Mouse (Mus musculus): ENCODE results near the gene Actr6. TPM values are rescaled to one million over a fixed set of nuclear protein-coding genes. Genes with fewer than 3 reads are reported as not detected.

Actr6 gene
- polyA plus RNA-seq, 1 experiment from 2014 or later: 26.8 TPM

- Histone ChIP-seq H3K9me3 (replicated peaks) (no peaks in the 10 kb centered on the region), H3K27ac (no peak overlapping the region), H3K9ac (no peak overlapping the region), H3K27me3 (no peaks in the 10 kb centered on the region), H3K36me3 (no peaks in the 10 kb centered on the region), H3K4me1 (replicated peaks) (peaks cover 25% of the 10 kb centered on the region), H3K4me3 (no peak overlapping the region), H3K4me2 (no peak overlapping the region)
- 80% methylated on average over 2 of the region's 2 CpGs for WGBS
- no peak for ATAC-seq (replicated peaks; ENCODE audit: insufficient number of reproducible peaks, insufficient read depth, low FRiP score, low read depth)
Observed at GRCm38 (mm10) chr10:89748619-89749018, 16.5 kb upstream of the Actr6 start.

- peaks cover 25% of the 10 kb centered on the region for H3K4me1 ChIP-seq (replicated peaks)
- no peaks in the 10 kb centered on the region for H3K27me3 ChIP-seq
- no peaks in the 10 kb centered on the region for H3K36me3 ChIP-seq
- ATAC-seq (replicated peaks; ENCODE audit: insufficient number of reproducible peaks, insufficient read depth, low FRiP score, low read depth): no peak
- no peak overlapping the region for H3K9ac ChIP-seq
- no peak overlapping the region for H3K27ac ChIP-seq
- H3K9me3 ChIP-seq (replicated peaks): no peaks in the 10 kb centered on the region
- H3K4me2 ChIP-seq: no peak overlapping the region
- 87% methylated on average over 1 of the region's 1 CpGs for WGBS
- H3K4me3 ChIP-seq: no peak overlapping the region
Observed at GRCm38 (mm10) chr10:89747911-89748310, 15.8 kb upstream of the Actr6 start.

- 71% methylated on average over 8 of the region's 8 CpGs for WGBS
- Histone ChIP-seq H3K27ac (no peak overlapping the region), H3K4me3 (no peak overlapping the region), H3K4me2 (no peak overlapping the region), H3K27me3 (no peaks in the 10 kb centered on the region), H3K9me3 (replicated peaks) (no peaks in the 10 kb centered on the region), H3K9ac (no peak overlapping the region), H3K36me3 (no peaks in the 10 kb centered on the region), H3K4me1 (replicated peaks) (peaks cover 25% of the 10 kb centered on the region)
- ATAC-seq (replicated peaks; ENCODE audit: insufficient number of reproducible peaks, insufficient read depth, low FRiP score, low read depth): no peak
Observed at GRCm38 (mm10) chr10:89747221-89747905, 15.3 kb upstream of the Actr6 start.

- Histone ChIP-seq H3K9ac (no peak overlapping the region), H3K27ac (no peak overlapping the region), H3K4me3 (no peak overlapping the region), H3K4me2 (0 out of 2 replicates have a peak overlapping the region, but pooled peaks have one; percentile 18), H3K9me3 (replicated peaks) (no peaks in the 10 kb centered on the region), H3K4me1 (replicated peaks) (peaks cover 25% of the 10 kb centered on the region), H3K36me3 (no peaks in the 10 kb centered on the region), H3K27me3 (no peaks in the 10 kb centered on the region)
- ATAC-seq (replicated peaks; ENCODE audit: insufficient number of reproducible peaks, insufficient read depth, low FRiP score, low read depth): no peak
- 78% methylated on average over 3 of the region's 3 CpGs for WGBS
Observed at GRCm38 (mm10) chr10:89746581-89746980, 14.5 kb upstream of the Actr6 start.

- under 1% methylated on average over 14 of the region's 14 CpGs for WGBS
- Histone ChIP-seq H3K36me3 (no peaks in the 10 kb centered on the region), H3K4me2 (peak overlapping the region; percentile 61), H3K4me3 (peak overlapping the region; percentile 63), H3K9ac (peak overlapping the region; percentile 63), H3K9me3 (replicated peaks) (no peaks in the 10 kb centered on the region), H3K27me3 (no peaks in the 10 kb centered on the region), H3K27ac (peak overlapping the region; percentile 80), H3K4me1 (replicated peaks) (peaks cover 20% of the 10 kb centered on the region)
- ATAC-seq (replicated peaks; ENCODE audit: insufficient number of reproducible peaks, insufficient read depth, low FRiP score, low read depth): no peak
Observed at GRCm38 (mm10) chr10:89745666-89746020, 13.5 kb upstream of the Actr6 start.

GRCm38 (mm10) chr10:89744871-89745665, 13.0 kb upstream of the Actr6 start, which contains the start of gene Uhrf1bp1l:
TSS of gene Uhrf1bp1l (plus strand) at chr10:89744991.
- no peaks in the 10 kb centered on the region for H3K36me3 ChIP-seq
- H3K4me3 ChIP-seq: peak within 1 kb of the TSS; percentile 63
- WGBS: under 1% methylated on average over 85 of the region's 85 CpGs
- H3K4me2 ChIP-seq: peak within 1 kb of the TSS; percentile 61
- H3K9me3 ChIP-seq (replicated peaks): no peaks in the 10 kb centered on the region
- H3K27me3 ChIP-seq: no peaks in the 10 kb centered on the region
- peak within 1 kb of the TSS; percentile 63 for H3K9ac ChIP-seq
- peak within 1 kb of the TSS; percentile 80 for H3K27ac ChIP-seq
- peak; percentile 94 for ATAC-seq (replicated peaks; ENCODE audit: insufficient number of reproducible peaks, insufficient read depth, low FRiP score, low read depth)
- H3K4me1 ChIP-seq (replicated peaks): peaks cover 18% of the 10 kb centered on the region

- Histone ChIP-seq H3K27me3 (no peaks in the 10 kb centered on the region), H3K9me3 (replicated peaks) (no peaks in the 10 kb centered on the region), H3K4me3 (peak overlapping the region; percentile 63), H3K36me3 (no peaks in the 10 kb centered on the region), H3K4me2 (peak overlapping the region; percentile 61), H3K27ac (no peak overlapping the region), H3K9ac (no peak overlapping the region), H3K4me1 (replicated peaks) (peaks cover 13% of the 10 kb centered on the region)
- no peak for ATAC-seq (replicated peaks; ENCODE audit: insufficient number of reproducible peaks, insufficient read depth, low FRiP score, low read depth)
- WGBS: 20% methylated on average over 3 of the region's 3 CpGs
Observed at GRCm38 (mm10) chr10:89744341-89744740, 12.2 kb upstream of the Actr6 start.

GRCm38 (mm10) chr10:89743266-89743665, 11.2 kb upstream of the Actr6 start:
- H3K4me3 ChIP-seq: no peak overlapping the region
- no peak overlapping the region for H3K4me2 ChIP-seq
- H3K4me1 ChIP-seq (replicated peaks): peaks cover 12% of the 10 kb centered on the region
- WGBS: 74% methylated on average over 4 of the region's 4 CpGs
- no peaks in the 10 kb centered on the region for H3K9me3 ChIP-seq (replicated peaks)
- H3K9ac ChIP-seq: no peak overlapping the region
- H3K36me3 ChIP-seq: no peaks in the 10 kb centered on the region
- H3K27ac ChIP-seq: no peak overlapping the region
- ATAC-seq (replicated peaks; ENCODE audit: insufficient number of reproducible peaks, insufficient read depth, low FRiP score, low read depth): no peak
- H3K27me3 ChIP-seq: no peaks in the 10 kb centered on the region

- Histone ChIP-seq H3K4me1 (replicated peaks) (no peaks in the 10 kb centered on the region), H3K4me3 (no peak overlapping the region), H3K27ac (no peak overlapping the region), H3K9me3 (replicated peaks) (no peaks in the 10 kb centered on the region), H3K4me2 (no peak overlapping the region), H3K36me3 (no peaks in the 10 kb centered on the region), H3K27me3 (no peaks in the 10 kb centered on the region), H3K9ac (no peak overlapping the region)
- no peak for ATAC-seq (replicated peaks; ENCODE audit: insufficient number of reproducible peaks, insufficient read depth, low FRiP score, low read depth)
- 80% methylated on average over 6 of the region's 6 CpGs for WGBS
Observed at GRCm38 (mm10) chr10:89740995-89741394, 8.9 kb upstream of the Actr6 start.

GRCm38 (mm10) chr10:89739703-89740102, 7.6 kb upstream of the Actr6 start:
- Histone ChIP-seq H3K27me3 (no peaks in the 10 kb centered on the region), H3K4me3 (no peak overlapping the region), H3K9ac (no peak overlapping the region), H3K27ac (no peak overlapping the region), H3K9me3 (replicated peaks) (no peaks in the 10 kb centered on the region), H3K36me3 (no peaks in the 10 kb centered on the region), H3K4me1 (replicated peaks) (no peaks in the 10 kb centered on the region), H3K4me2 (no peak overlapping the region)
- WGBS: 55% methylated on average over 7 of the region's 7 CpGs
- no peak for ATAC-seq (replicated peaks; ENCODE audit: insufficient number of reproducible peaks, insufficient read depth, low FRiP score, low read depth)

- no peak for ATAC-seq (replicated peaks; ENCODE audit: insufficient number of reproducible peaks, insufficient read depth, low FRiP score, low read depth)
- 84% methylated on average over 9 of the region's 9 CpGs for WGBS
- H3K4me3 ChIP-seq: no peak overlapping the region
- no peaks in the 10 kb centered on the region for H3K36me3 ChIP-seq
- no peaks in the 10 kb centered on the region for H3K9me3 ChIP-seq (replicated peaks)
- no peak overlapping the region for H3K9ac ChIP-seq
- no peaks in the 10 kb centered on the region for H3K4me1 ChIP-seq (replicated peaks)
- H3K27me3 ChIP-seq: no peaks in the 10 kb centered on the region
- H3K27ac ChIP-seq: no peak overlapping the region
- H3K4me2 ChIP-seq: no peak overlapping the region
Observed at GRCm38 (mm10) chr10:89738395-89738794, 6.3 kb upstream of the Actr6 start.

All from heart, embryonic 15.5 days (tissue).